Mouse (Mus musculus) lung, adult 2 months (tissue): ENCODE results near the gene Pla2g6.

Experiments used
- CTCF ChIP-seq: fragments of 200-500 bp; IDR thresholded peaks from 2 replicates; pipeline ENCODE4 v1.5.1; 2011; ENCODE audit warnings: mild to moderate bottlenecking, low read length, control low read depth; ENCODE audit not compliant: insufficient read depth
- POLR2A ChIP-seq: fragments of 200-500 bp; IDR thresholded peaks from 2 replicates; pipeline ENCODE4 v1.6.1; 2011; ENCODE audit warnings: low read depth, mild to moderate bottlenecking, control low read depth, low read length, borderline replicate concordance; ENCODE audit errors: extremely low read depth

GRCm38 (mm10) chr15:79303725-79304124 lies 24.5 kb downstream of the Pla2g6 start:
- TF ChIP-seq POLR2A = no peak
- TF ChIP-seq CTCF = no peak
